Mouse (Mus musculus) small intestine, adult 2 months (tissue): ENCODE data around the gene Tspear. TPM values are rescaled to one million over a fixed set of nuclear protein-coding genes. Genes with fewer than 3 reads are reported as not detected.
A peak's percentile ranks its signal among the peaks of the same experiment; 100 is the strongest.

Source experiments
- H3K27ac ChIP-seq: fragments of 200-500 bp; 2 replicates; pipeline ENCODE4 v1.5.1; 2012; ENCODE audit warnings: low read depth, low read length, control low read depth, inconsistent platforms; ENCODE audit not compliant: insufficient read depth
- H3K27me3 ChIP-seq: fragments of 200-500 bp; 2 replicates; pipeline ENCODE4 v1.6.1; 2012; ENCODE audit warnings: mild to moderate bottlenecking, moderate library complexity, low read length, inconsistent platforms; ENCODE audit not compliant: control insufficient read depth, insufficient read depth
- H3K36me3 ChIP-seq: fragments of 200-500 bp; 2 replicates; pipeline ENCODE4 v1.6.1; 2012; ENCODE audit warnings: mild to moderate bottlenecking, low read length, control low read depth, inconsistent platforms; ENCODE audit not compliant: control insufficient read depth, insufficient read depth
- H3K4me1 ChIP-seq: fragments of 200-500 bp; 2 replicates; pipeline ENCODE4 v1.6.1; 2012; ENCODE audit warnings: low read length, inconsistent platforms, mixed read lengths; ENCODE audit not compliant: control insufficient read depth, insufficient read depth, insufficient read length
- H3K4me3 ChIP-seq: fragments of 200-500 bp; 2 replicates; pipeline ENCODE4 v1.5.1; 2012; ENCODE audit warnings: low read depth, mild to moderate bottlenecking, control low read depth, inconsistent platforms, low read length, moderate library complexity
- CTCF ChIP-seq: fragments of 200-500 bp; IDR thresholded peaks from 2 replicates; pipeline ENCODE4 v1.5.1; 2012; ENCODE audit warnings: low read depth, mild to moderate bottlenecking, control low read depth, inconsistent platforms, low read length, moderate library complexity, mixed read lengths; ENCODE audit not compliant: insufficient replicate concordance, insufficient read length; ENCODE audit errors: extremely low read depth
- POLR2A ChIP-seq: fragments of 200-500 bp; IDR thresholded peaks from 2 replicates; pipeline ENCODE4 v1.6.1; 2012; ENCODE audit warnings: low read depth, mild to moderate bottlenecking, control low read depth, inconsistent platforms, low read length, moderate library complexity
- WGBS: fragments of 180-500 bp; shearing (Covaris S2); methylation state at CpG from one replicate; pipeline ENCODE4 v1.1.7; 2018; 5-methylcytosine and 5-hydroxymethylcytosine counted together
- polyA plus RNA-seq: library from polyadenylated mRNA; depleted of rRNA; stranded (reverse); fragments of >200 nt; gene quantifications from 2 replicates; pipeline ENCODE4 v1.2.3, GENCODE M21; 2012

The Tspear gene
- polyA plus RNA-seq, 1 experiment = 0.33 TPM

GRCm38 (mm10) chr10:77804095-77804494 lies 117.7 kb downstream of the Tspear start:
- 0 out of 2 replicates have a peak, but pooled peaks cover under 1% of the 10 kb centered on the region for H3K4me1 ChIP-seq
- no peaks in the 10 kb centered on the region for H3K27me3 ChIP-seq
- no peak overlapping the region for H3K27ac ChIP-seq
- H3K36me3 ChIP-seq = no peaks in the 10 kb centered on the region
- WGBS = 22% methylated on average over 3 of the region's 3 CpGs
- H3K4me3 ChIP-seq = no peak overlapping the region
- TF ChIP-seq CTCF (no peak), POLR2A (no peak)

GRCm38 (mm10) chr10:77811743-77812142 lies 125.4 kb downstream of the Tspear start, which contains the start of gene Gm9507:
Gene Gm9507 (minus strand): TSS chr10:77811843.
- H3K4me1 ChIP-seq = no peaks in the 10 kb centered on the region
- no peaks in the 10 kb centered on the region for H3K27me3 ChIP-seq
- no peak within 1 kb of the TSS for H3K4me3 ChIP-seq
- WGBS = 55% methylated on average over 5 of the region's 5 CpGs
- no peak for TF ChIP-seq POLR2A
- no peak for TF ChIP-seq CTCF
- H3K27ac ChIP-seq = no peak within 1 kb of the TSS
- no peaks in the 10 kb centered on the region for H3K36me3 ChIP-seq

DNA sequence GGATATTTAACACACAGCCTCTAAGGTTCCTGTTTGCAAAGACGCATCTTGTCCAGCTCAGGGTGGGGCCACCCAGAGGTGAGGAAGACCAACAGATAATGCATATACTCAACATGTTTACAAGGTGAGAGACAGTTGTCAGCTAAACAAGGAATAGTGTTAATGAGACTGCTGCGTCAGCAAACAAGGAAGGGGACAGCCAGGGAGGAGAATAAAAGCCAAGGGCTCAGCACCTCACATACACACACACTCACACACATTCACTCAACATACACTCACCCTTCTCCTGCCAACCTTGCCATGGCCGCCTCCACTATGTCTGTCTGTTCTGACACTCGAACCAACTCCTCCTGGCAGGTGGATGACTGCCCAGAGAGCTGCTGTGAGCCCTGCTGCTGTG lies 128.0 kb downstream of the Tspear start, which contains the start of gene Gm2696:
Gm2696 (plus strand) TSS at position 301 of the 400 bp plus-strand sequence.
- TF ChIP-seq POLR2A = no peak
- TF ChIP-seq CTCF = no peak
- no peaks in the 10 kb centered on the region for H3K4me1 ChIP-seq
- WGBS = 41% methylated on average over 4 of the region's 4 CpGs
- no peak within 1 kb of the TSS for H3K4me3 ChIP-seq
- no peak within 1 kb of the TSS for H3K27ac ChIP-seq
- H3K27me3 ChIP-seq = no peaks in the 10 kb centered on the region
- no peaks in the 10 kb centered on the region for H3K36me3 ChIP-seq

DNA sequence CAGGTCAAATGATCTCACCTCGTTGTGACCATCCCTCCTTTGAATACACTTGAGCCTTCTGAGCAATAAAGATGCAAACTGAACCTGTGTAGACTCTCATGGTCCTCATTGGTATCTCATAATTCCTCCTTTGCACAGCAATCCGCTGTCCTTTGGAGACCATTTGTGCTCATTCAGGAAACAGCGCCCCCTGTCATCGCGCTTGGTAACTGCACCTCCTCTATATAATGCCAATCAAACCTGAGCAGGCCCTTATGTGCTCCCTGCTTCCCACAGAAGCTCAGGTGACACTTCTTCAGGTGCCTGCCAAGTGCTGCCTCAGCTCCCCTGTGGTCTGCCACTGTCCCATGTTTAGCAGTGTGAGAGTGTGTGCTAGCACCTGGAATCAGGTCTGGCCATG lies 129.1 kb downstream of the Tspear start:
- Histone ChIP-seq H3K27ac (no peak overlapping the region), H3K27me3 (no peaks in the 10 kb centered on the region), H3K36me3 (no peaks in the 10 kb centered on the region), H3K4me3 (no peak overlapping the region), H3K4me1 (no peaks in the 10 kb centered on the region)
- TF ChIP-seq CTCF (peak; percentile 66; the same call in 1 of the 2 replicates), POLR2A (no peak)
- 21% methylated on average over 5 of the region's 5 CpGs for WGBS

GRCm38 (mm10) chr10:77818523-77818922 lies 132.2 kb downstream of the Tspear start:
- no peaks in the 10 kb centered on the region for H3K27me3 ChIP-seq
- H3K4me1 ChIP-seq = no peaks in the 10 kb centered on the region
- TF ChIP-seq CTCF (no peak), POLR2A (no peak)
- WGBS = over 99% methylated on average over 4 of the region's 4 CpGs
- no peak overlapping the region for H3K4me3 ChIP-seq
- H3K27ac ChIP-seq = no peak overlapping the region
- H3K36me3 ChIP-seq = no peaks in the 10 kb centered on the region

DNA sequence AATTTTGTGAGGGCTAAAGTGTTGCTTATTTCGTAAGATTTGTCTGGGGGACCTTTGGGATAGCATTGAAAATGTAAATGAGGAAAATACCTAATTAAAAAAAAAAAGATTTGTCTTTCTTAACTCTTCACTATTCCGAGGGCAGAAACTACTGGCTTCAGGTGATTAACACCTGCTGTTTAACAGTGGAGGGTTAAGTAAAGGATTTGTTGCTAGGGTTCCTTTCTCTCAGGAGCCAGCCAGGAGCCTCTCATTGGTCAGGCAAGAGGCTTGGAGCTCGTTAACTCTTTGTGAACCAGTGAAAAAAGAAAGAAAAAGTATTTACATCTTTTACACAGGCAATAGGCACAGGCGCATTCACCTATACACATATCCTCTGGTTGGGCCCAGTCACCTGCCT lies 132.8 kb downstream of the Tspear start:
- no peak overlapping the region for H3K4me3 ChIP-seq
- TF ChIP-seq POLR2A (no peak), CTCF (no peak)
- no peaks in the 10 kb centered on the region for H3K36me3 ChIP-seq
- no peak overlapping the region for H3K27ac ChIP-seq
- WGBS = 60% methylated on average over 4 of the region's 4 CpGs
- H3K27me3 ChIP-seq = no peaks in the 10 kb centered on the region
- H3K4me1 ChIP-seq = no peaks in the 10 kb centered on the region

- H3K4me1 ChIP-seq = no peaks in the 10 kb centered on the region
- TF ChIP-seq CTCF = no peak
- no peaks in the 10 kb centered on the region for H3K27me3 ChIP-seq
- no peaks in the 10 kb centered on the region for H3K36me3 ChIP-seq
- no peak within 1 kb of the TSS for H3K4me3 ChIP-seq
- 57% methylated on average over 6 of the region's 6 CpGs for WGBS
- H3K27ac ChIP-seq = no peak within 1 kb of the TSS
These were observed 140.6 kb downstream of the Tspear start, which contains the start of gene Krtap10-4 for GRCm38 (mm10) chr10:77826951-77827350. Gene Krtap10-4 (minus strand): TSS chr10:77827095.
